Mouse (Mus musculus): ENCODE results near the gene Pibf1.

- TF ChIP-seq CTCF (IDR thresholded peaks at IDR 0.05; ENCODE audit: low read depth, low read length), result no peak
- no peak for TF ChIP-seq POLR2A (IDR thresholded peaks at IDR 0.05; ENCODE audit: borderline replicate concordance, low read depth, low read length)
Observed at GRCm38 (mm10) chr14:99237115-99237514, 137.9 kb downstream of the Pibf1 start.
